Mouse (Mus musculus): Measurements from ENCODE around the gene Scyl3.

Scyl3 gene

DNA sequence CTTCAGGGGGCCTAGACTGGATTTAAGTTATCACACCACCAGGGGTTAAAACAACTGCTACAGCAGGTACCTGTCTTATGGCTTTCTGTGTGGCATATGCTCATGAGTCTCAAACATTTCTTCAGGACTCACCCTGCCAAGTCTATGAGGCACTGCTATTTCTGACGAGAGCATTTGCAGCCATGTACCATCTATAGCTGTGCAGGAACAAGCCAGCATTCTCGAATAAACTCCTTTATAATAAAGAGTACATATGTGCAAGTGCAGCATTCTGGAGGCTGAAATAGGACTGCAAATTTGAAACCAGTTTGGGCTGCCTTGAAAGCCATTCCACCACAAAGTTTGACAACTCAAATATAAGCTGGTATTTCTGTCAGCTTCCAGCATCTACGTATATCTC, 29.1 kb downstream of the Scyl3 start:
- no peak for DNase-seq (ENCODE audit: extremely low read depth, low read depth, low spot score)

DNA sequence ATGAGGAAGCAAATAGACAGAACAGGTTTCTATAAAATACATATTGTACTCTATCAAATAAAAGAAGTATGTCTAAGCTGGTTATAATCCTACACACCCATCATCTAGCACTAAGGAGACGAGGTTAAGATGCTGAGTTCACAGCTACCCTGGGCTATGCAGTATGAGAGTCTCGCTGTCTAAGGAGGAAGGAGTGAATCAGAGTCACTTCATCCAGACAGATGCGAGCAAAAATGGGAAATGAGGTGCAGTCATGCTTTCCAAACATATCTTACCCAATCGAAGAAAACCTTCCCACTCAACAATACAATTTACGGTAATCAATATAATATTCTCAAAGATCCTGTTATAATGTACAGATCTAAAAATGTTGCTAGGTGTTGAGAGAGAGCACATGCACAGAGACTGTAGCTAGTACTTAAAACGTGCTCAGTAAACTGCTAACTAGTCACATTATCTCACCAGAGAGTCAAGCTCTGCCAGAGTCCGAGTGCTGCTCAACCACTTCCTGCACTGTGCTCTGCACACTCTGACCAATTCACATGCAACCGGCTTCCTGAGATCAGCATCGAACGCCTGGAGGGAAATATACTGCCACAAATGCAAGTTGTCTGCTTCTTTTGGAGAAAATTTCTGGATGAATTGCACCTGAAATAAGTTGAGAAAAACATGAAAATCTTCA, 35.2 kb downstream of the Scyl3 start:
- DNase-seq (ENCODE audit: extremely low read depth, low read depth, low spot score) = no peak

DNA sequence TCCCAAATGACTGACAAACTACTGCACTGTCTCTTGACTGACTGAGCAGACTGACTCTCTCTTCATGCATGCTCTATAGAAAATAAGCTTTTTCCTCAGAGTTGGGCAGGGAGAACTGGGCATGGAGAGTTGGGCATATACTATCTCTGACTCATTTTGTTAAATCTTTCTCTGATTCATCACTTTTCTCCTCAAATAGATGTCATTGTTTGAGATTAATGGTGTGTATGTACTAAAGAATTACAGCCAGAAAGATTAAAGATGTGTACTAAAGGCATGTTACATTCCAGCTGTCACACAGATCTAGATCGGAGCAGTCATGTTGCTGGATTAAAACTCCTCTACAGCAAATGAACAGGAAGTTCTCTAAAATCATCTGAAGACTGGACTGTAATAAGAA, 45.6 kb downstream of the Scyl3 start:
- no peak for DNase-seq (ENCODE audit: extremely low read depth, low read depth, low spot score)

DNA sequence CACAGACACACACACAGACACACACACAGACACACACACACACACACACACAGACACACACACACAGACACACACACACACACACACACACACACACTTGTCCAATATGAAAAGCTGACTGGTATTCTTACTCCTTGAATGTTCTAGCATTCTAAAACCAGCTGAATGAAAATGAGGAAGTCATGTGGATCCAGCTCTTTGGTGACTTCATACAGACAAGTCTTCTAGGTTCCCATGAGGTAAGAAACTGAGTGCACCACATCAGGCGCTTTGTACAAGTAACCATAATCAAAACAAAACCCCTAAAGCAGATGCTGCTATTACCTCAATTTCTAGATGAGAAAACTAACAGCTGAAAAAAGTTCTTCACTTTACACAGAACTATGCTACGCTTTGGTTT, 46.2 kb downstream of the Scyl3 start:
- DNase-seq (ENCODE audit: extremely low read depth, low read depth, low spot score) = no peak

DNA sequence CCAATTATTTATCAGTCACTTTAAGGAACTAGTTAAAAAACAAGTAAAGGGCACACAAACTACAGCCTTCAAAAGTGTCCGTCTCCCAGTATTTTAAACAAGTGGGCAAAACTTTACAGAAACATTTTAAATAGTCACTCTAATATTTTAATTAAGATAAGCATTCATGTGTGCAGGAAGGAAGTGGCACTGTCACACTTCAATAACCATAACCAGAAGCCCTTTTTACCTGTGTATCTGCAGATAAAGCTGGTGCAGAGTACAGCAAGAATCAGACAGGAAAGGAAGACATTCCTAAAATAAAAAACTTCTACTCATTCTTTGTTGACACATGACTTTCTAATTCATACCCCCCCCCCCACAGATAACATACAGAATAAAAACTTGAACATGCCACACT, 47.6 kb downstream of the Scyl3 start:
- DNase-seq (ENCODE audit: extremely low read depth, low read depth, low spot score) = no peak

DNA sequence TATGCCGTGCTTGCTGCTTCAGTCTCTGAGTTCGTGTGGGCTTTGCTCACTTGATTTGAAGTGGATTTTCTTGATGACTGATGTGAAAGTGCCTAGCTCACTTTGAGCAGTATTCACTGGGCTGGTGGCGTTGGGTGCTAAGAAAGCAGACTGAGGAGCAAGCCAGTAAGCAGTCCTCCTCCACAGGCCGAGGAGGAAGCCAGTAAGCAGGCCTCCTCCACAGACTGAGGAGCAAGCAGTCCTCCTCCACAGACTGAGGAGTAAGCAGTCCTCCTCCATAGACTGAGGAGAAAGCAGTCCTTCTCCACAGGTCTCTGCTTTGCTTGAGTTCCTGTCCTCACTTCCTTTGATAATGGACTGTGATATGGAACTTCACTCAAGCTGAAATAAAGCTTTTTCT, 63.5 kb downstream of the Scyl3 start:
- no peak for DNase-seq (ENCODE audit: extremely low read depth, low read depth, low spot score)

DNA sequence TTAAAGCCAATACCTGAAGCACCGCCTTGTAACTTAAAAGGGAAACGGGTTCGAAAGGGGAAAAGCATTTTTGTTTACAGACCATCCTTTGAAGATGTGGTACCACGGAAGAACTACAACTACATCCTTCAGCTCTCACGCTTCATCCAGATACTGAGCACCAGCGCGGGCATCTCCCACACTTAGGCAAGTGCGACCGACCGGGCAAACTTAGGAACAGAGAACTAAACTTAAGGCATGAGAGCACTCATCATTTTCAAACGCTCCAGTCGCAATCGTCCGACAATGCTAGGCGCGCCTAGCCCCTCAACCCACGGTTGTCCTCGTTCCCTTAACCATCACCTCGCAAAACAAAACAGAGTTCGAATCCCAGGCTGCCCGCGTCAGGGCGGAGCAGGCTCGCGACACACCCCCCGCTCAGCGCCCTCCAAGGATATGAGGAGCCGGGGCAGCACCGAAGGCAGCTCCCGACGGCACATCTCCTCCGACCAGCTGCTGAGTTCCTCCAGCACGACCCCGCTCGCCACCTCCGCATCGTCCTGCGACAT, 65.3 kb downstream of the Scyl3 start:
- no peak for DNase-seq (ENCODE audit: extremely low read depth, low read depth, low spot score)

DNA sequence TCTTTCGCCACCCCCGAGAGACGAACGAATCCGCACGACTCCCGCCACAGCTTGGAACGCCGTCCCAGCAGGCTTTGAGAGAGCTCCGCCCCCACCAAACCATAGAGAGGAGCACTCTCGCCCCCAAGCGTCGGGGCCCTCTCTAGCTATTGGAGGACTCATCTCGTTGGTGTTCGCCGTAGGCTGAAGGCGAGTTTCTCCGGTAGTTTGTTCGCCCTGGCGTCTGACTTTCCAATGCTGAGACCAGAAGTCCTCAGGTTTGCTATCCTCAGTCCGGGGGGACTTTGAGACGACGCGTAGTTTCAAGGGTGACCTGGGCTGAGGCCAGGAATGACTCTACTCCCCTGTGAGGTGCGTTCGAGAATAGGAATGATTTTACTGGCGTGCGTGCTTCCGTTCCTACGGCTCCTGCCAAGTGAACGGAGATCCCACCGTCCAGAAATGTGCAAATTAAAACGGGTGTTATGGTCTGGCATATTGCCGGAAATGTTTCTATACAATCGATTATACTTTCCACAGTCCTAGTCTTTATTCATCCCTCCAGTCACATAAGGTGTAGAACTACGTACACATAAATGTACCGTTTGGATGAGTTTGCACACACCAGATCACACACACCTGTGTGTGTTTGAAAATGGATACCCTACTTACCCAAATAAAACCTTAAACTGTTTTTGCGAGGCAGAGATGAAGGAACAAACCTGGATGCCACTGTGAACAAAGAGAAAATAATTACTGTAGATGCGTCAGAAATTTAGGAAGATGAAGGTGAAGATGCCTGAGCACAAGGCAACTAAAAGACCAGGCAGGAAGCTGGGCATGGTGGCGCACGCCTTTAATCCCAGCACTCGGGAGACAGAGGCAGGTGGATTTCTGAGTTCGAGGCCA, 66.1 kb downstream of the Scyl3 start, which contains the start of the genes BC055324 and Mettl18:
Gene BC055324, minus strand, starts transcription at position 76 of the 888 bp plus-strand sequence.
Gene Mettl18, plus strand, starts transcription at position 169 of the 888 bp plus-strand sequence.
- peak; percentile 47 for DNase-seq (ENCODE audit: extremely low read depth, low read depth, low spot score)

DNA sequence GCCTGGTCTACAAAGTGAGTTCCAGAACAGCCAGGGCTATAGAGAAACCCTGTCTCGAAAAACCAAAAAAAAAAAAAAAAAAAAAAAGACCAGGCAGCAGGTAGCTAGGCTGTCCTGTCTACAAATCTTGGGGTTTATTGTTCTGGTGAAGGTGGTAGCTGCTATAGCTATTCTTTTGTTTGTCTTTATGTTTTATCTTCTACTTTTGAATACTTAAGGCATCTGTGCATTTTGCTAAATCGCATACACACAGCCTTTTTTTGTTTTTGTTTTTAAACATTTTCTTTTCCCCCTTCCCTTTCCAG, 66.7 kb downstream of the Scyl3 start:
- DNase-seq (ENCODE audit: extremely low read depth, low read depth, low spot score) = no peak

DNA sequence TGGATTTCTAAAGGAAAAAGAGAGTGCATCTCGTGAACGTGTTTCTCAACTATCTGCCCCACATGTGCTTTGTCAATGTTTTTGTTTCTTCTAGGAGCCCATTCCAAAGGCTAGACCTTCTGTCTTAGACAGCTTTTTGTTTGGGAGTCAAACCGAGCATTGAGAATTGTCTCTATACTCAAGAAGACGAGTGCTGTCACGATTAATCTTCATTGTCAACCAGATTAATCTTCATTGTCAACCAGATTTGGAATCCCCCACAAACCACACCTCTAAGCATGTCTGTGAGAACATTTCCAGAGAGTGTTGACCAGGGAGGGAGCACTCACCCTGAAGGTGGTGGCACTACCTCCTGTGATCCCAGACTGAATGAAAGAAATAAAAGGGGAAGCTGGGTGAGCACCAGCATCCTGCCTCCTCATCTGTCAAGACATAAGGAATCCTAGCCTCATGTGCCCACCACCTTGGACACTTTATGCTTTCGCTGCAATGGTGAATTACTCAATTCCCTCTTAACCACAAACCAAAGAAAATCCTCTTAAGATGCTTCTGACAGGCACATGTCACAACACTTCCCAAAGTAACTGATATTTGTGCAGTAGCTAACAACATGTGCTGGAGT, 73.0 kb downstream of the Scyl3 start:
- no peak for DNase-seq (ENCODE audit: extremely low read depth, low read depth, low spot score)

DNA sequence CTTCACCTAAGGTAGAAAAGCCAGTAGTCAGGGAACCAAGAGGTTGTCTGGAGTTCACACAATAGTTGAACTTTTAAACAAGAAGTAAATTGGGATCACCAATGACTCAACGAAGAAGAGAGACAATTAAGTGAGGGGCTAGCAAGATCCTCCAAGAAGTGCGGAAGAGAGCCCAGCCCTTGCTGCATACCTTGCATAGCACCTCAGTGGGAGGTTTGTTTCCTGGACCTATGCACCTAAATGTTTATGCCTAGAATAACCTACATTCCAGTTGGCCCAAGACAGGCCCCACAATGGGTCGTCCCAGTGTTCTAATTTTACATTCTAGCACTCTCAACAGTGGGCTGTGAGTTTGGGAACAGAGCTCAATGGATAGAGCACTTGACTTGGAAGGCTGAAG, 75.4 kb downstream of the Scyl3 start:
- no peak for DNase-seq (ENCODE audit: extremely low read depth, low read depth, low spot score)

Measured in fat pad, adult 2 months (tissue).